Mouse (Mus musculus) erythroblast, embryonic 14.5 days (primary cell): ENCODE measurements around the gene Tbc1d20.

ENCODE experiments used
- GATA1 ChIP-seq: IDR thresholded peaks from 2 replicates; pipeline ENCODE4 v1.6.1; 2012; ENCODE audit warnings: low read length, inconsistent platforms, mixed read lengths
- TAL1 ChIP-seq: IDR thresholded peaks from 3 replicates; pipeline ENCODE4 v1.6.1; 2012; ENCODE audit warnings: low read length, inconsistent platforms, mixed read lengths

DNA sequence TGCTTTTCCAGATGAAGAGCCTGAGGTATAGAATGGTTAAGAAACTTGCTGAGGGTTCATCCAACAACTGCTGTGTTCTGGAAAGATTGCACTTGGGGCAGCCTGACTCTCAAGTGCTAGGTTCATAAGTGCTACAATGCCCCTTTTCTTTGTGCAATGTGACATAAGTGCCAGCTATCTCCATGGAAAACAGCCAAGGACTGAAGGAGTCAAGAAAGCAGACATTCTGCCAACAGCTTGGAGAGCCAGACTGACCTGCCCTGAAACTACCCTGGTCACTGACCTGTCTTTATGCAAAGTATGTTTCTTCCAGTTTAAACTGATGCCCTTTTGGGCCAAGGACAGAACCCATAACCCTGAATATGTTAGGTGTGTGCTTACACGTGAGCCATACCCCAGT lies 43.2 kb downstream of the Tbc1d20 start:
- no peak for TF ChIP-seq GATA1
- TF ChIP-seq TAL1: no peak
